Mouse (Mus musculus) liver, postnatal 0 days (tissue): ENCODE measurements at regions not wholly inside any gene's neighbourhood (a gene's known extent, or its start where the extent isn't known, plus 50 kb on each side); places are given as distances from the start of the nearest gene placed in this dataset.

Experiments
- CTCF ChIP-seq: sonication (generic); IDR thresholded peaks from 2 replicates; pipeline ENCODE4 v1.5.1; 2016; ENCODE audit warnings: antibody characterized with exemption, low read depth
- EP300 ChIP-seq: IDR thresholded peaks from 2 replicates; pipeline ENCODE4 v1.6.1; 2016; ENCODE audit warnings: antibody characterized with exemption, low read depth, mild to moderate bottlenecking

DNA sequence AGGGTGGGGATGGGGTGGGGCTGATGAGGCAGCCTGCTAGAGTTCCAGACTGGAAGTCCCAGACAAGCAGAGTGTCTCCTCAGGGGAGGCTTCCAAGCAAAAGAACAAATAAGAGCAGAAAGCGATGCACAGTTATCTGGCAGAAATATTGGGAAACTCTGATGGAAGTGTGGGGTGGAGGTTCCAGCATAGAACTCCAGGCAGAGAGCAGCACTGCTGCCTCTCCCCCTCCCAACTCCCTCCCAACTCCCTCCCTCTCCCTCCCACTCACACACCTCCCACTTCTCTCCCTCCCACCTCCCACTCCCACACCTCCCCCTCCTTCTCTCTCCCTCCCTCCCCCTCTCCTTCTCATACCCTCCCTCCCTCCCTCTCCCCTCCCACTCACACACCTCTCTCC is 313.3 kb downstream of the Glrx3 start:
- TF ChIP-seq CTCF (no peak), EP300 (no peak)
